Mouse (Mus musculus): ENCODE data around the gene Lgals3. TPM values are rescaled to one million over a fixed set of nuclear protein-coding genes. Genes with fewer than 3 reads are reported as not detected.

Lgals3 gene
- 1 to 10 TPM; 1.3 to 5.0 TPM for total RNA-seq (2023)

DNA sequence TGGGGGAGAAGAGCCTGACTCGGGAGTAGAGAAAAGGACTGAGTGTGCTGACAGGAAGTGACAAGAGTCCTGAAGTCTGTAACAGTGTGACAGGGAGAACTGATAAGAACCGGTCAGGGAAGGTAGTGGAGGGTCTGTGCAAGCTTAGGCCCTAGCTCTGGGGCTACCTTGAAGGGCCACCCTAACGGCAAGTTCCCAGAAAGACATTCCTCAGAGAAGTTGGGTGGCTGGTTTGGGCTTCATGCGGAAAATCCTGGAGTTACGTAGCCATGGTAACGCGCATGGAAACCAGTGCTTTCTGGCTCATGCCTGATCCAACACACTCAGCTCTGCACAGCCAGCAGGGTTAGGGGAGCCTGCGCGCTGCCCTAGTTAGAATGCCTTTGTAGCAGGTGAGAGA, at the start of gene Lgals3:
Gene Lgals3, plus strand, starts transcription at position 291 of the 400 bp plus-strand sequence.

DNA sequence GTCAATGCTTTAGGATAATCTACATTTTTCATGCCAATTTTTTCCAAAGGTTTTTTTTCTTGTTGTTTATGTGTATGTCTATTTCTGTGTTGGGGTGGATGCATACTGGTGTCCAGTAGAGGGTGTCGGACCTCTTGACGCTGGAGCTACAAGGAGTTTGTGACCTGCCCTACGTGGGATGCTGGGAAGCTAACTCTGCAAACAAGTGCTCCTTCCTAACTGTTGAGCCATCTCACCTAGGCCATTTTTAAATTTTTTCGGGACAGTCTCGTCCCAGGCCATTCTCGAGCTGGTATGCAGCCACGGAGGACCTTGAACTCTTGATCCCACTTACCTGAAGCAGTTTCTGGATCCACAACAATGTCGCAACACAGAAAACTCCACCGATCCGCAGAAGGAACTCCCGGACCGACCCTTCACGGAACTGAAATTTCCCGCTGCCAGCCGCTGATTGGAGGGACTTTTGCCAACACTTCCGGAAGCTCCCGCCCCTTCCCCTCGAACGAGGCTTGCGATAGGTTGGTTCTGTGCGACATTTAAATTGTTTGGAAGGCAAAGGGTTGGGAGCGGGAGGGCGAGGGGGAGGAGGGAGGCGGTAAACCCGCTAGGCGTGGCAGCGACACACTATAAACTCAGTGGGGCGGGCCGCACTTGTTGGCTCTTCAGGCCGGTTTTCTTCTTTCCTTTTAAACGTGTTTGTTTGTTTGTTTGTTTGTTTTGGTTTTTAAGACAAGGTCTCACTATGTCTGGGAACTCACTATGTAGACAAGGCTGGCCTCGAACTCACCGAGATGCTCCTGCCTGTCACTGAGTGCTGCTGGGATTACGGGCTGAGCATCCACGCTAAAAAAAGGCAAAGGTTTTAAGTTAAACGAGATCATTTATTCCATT, 50.5 kb downstream of the Lgals3 start, which contains the start of gene Dlgap5:
Gene Dlgap5, minus strand, starts transcription at position 633 of the 891 bp plus-strand sequence.

Other genes starting within 250 kb of the Lgals3 start
- 10 to 100 TPM; 26.0 to 28.4 TPM for gene Gch1, start 178.3 kb upstream of the Lgals3 start, total RNA-seq (2023)
- gene Wdhd1, start 90.9 kb upstream of the Lgals3 start, total RNA-seq (2023): 10 to 100 TPM; 16.8 to 20.1 TPM
- 10 to 100 TPM; 27.4 to 28.5 TPM for gene Socs4, start 90.8 kb upstream of the Lgals3 start, total RNA-seq (2023)
- 100 to 1,000 TPM; 199 to 206 TPM for gene Mapk1ip1l, start 69.5 kb upstream of the Lgals3 start, total RNA-seq (2023)
- gene Dlgap5, start 50.7 kb downstream of the Lgals3 start, total RNA-seq (2023): 10 to 100 TPM in 1 of 2 experiments, 1 to 10 TPM in 1; 9.5 to 14.3 TPM
- 10 to 100 TPM; 18.5 to 27.3 TPM for gene Fbxo34, start 82.7 kb downstream of the Lgals3 start, total RNA-seq (2023)
- 10 to 100 TPM; 28.0 to 42.5 TPM for gene Atg14, start 202.9 kb downstream of the Lgals3 start, total RNA-seq (2023)

Data from T-cell, adult 66 days (primary cell).